ENCODE assay signal across 11 mouse cellular contexts in genomic region chr11:118142547-118143165, GRCm38 (mm10). TPM values are rescaled to one million over a fixed set of nuclear protein-coding genes. Genes with fewer than 3 reads are reported as not detected.
DNase-seq lines count a peak whose midpoint lies in the region; ATAC-seq and TF ChIP-seq lines count a peak whose summit lies in the region.
"Had no signal": no experiment of that assay in that cellular context is flagged by ENCODE, and none has a peak within 500 bp of the region (broad histone marks: within the 10 kb centered on the region; RNA-seq: fewer than 3 reads in every experiment).

No protein-coding gene starts in this region.

- no peak for DNase-seq in heart, adult 2 months
- DNase-seq in midbrain, embryonic 14.5 days = peak; percentile 24
- no peak for DNase-seq in gastrocnemius, adult 18-20 months (ENCODE audit: low spot score)
- DNase-seq in cerebellum, postnatal 36 days = no peak
- DNase-seq: kidney, postnatal 25 days; lung, adult 2 months had no signal

- ATAC-seq in heart, embryonic 13.5 days (ENCODE audit: extremely low read depth, insufficient number of reproducible peaks, low FRiP score, low TSS enrichment) = no peak
- no peak for ATAC-seq in forebrain, embryonic 13.5 days
- ATAC-seq in midbrain, embryonic 14.5 days (ENCODE audit: low FRiP score, low TSS enrichment) = no peak
- no peak for ATAC-seq in activated CD4-positive, CD25-positive, alpha-beta regulatory T cell, adult 4 months

- peaks cover 3% of the 10 kb centered on the region; the same call in 1 of the 2 replicates for H3K9me3 ChIP-seq in heart, embryonic 13.5 days
- H3K9me3 ChIP-seq in E14TG2a.4 (ENCODE audit: low read length) = peaks cover 14% of the 10 kb centered on the region
- H3K9me3 ChIP-seq in forebrain, embryonic 13.5 days (replicated peaks) = peaks cover 7% of the 10 kb centered on the region; the same call in 1 of the 2 replicates
- H3K9me3 ChIP-seq in midbrain, embryonic 14.5 days (ENCODE audit: control insufficient read depth, low read length) = no peaks in the 10 kb centered on the region

- no peak for TF ChIP-seq EP300 in heart, adult 2 months (IDR thresholded peaks at IDR 0.05; ENCODE audit: insufficient read depth, low read depth, low read length)

- H3K79me2 ChIP-seq in heart, adult 2 months (replicated peaks; ENCODE audit: control insufficient read depth, insufficient read depth, low read length) = no peaks in the 10 kb centered on the region

- no peak for TF ChIP-seq POLR2A in heart, adult 2 months (IDR thresholded peaks at IDR 0.05; ENCODE audit: insufficient read depth, low read depth, low read length)

- TF ChIP-seq CTCF in heart, adult 2 months (IDR thresholded peaks at IDR 0.05) = no peak
- TF ChIP-seq CTCF in E14TG2a.4 (conservative IDR thresholded peaks at IDR 0.05; ENCODE audit: low read length) = no peak

- H3K36me3 ChIP-seq in heart, embryonic 13.5 days = no peaks in the 10 kb centered on the region
- no peaks in the 10 kb centered on the region for H3K36me3 ChIP-seq in heart, adult 2 months (ENCODE audit: control insufficient read depth, insufficient read depth, low read length)
- peaks cover 10% of the 10 kb centered on the region; the same call in 1 of the 2 replicates for H3K36me3 ChIP-seq in E14TG2a.4 (ENCODE audit: insufficient read depth, low read length)
- no peaks in the 10 kb centered on the region for H3K36me3 ChIP-seq in forebrain, embryonic 13.5 days (ENCODE audit: poor library complexity, severe bottlenecking)
- no peaks in the 10 kb centered on the region for H3K36me3 ChIP-seq in midbrain, embryonic 14.5 days (ENCODE audit: control insufficient read depth, insufficient read depth, low read length)

- no peak overlapping the region for H3K9ac ChIP-seq in heart, embryonic 13.5 days
- H3K9ac ChIP-seq in heart, adult 2 months (ENCODE audit: low read depth, low read length) = no peak overlapping the region
- peak overlapping the region; percentile 26; the same call in 1 of the 2 replicates for H3K9ac ChIP-seq in forebrain, embryonic 13.5 days
- no peak overlapping the region for H3K9ac ChIP-seq in midbrain, embryonic 14.5 days (replicated peaks; ENCODE audit: low read length)

- H3K27ac ChIP-seq in heart, embryonic 13.5 days (replicated peaks) = 0 out of 2 replicates have a peak overlapping the region, but pooled peaks have one; percentile 20
- H3K27ac ChIP-seq in heart, adult 2 months = no peak overlapping the region; the same call in 1 of the 2 replicates
- peak overlapping the region; percentile 15 for H3K27ac ChIP-seq in forebrain, embryonic 13.5 days
- H3K27ac ChIP-seq in midbrain, embryonic 14.5 days (replicated peaks; ENCODE audit: low read depth, low read length) = peak overlapping the region; percentile 52

- H3K27me3 ChIP-seq in heart, embryonic 13.5 days (replicated peaks) = no peaks in the 10 kb centered on the region
- H3K27me3 ChIP-seq in heart, adult 2 months (ENCODE audit: control insufficient read depth, insufficient read depth, low read length) = no peaks in the 10 kb centered on the region
- H3K27me3 ChIP-seq in E14TG2a.4 (ENCODE audit: insufficient read depth, low read length) = no peaks in the 10 kb centered on the region
- no peaks in the 10 kb centered on the region for H3K27me3 ChIP-seq in forebrain, embryonic 13.5 days
- H3K27me3 ChIP-seq in midbrain, embryonic 14.5 days (ENCODE audit: control insufficient read depth, insufficient read depth, low read length) = no peaks in the 10 kb centered on the region

- intact Hi-C loops in heart, adult 2 months (cut with DNase I) = no loop called here

- H3K4me2 ChIP-seq in heart, embryonic 13.5 days = no peak overlapping the region
- no peak overlapping the region for H3K4me2 ChIP-seq in forebrain, embryonic 13.5 days
- H3K4me2 ChIP-seq in midbrain, embryonic 14.5 days (ENCODE audit: low read length) = no peak overlapping the region

- whole genome bisulfite sequencing in heart, embryonic 13.5 days = 29% methylated on average over 7 of the region's 7 CpGs
- 59% methylated on average over 7 of the region's 7 CpGs for WGBS in heart, adult 2 months
- whole genome bisulfite sequencing in forebrain, embryonic 13.5 days = 5% methylated on average over 7 of the region's 7 CpGs
- WGBS in midbrain, embryonic 14.5 days = 8% methylated on average over 7 of the region's 7 CpGs

- H3K4me3 ChIP-seq in heart, embryonic 13.5 days = no peak overlapping the region
- H3K4me3 ChIP-seq in heart, adult 2 months = no peak overlapping the region
- H3K4me3 ChIP-seq in E14TG2a.4 (replicated peaks; ENCODE audit: low read length) = peak overlapping the region; percentile 24; the same call in 1 of the 2 replicates
- H3K4me3 ChIP-seq in forebrain, embryonic 13.5 days = no peak overlapping the region
- H3K4me3 ChIP-seq in midbrain, embryonic 14.5 days (replicated peaks; ENCODE audit: low read depth, low read length) = no peak overlapping the region

- peaks cover 28% of the 10 kb centered on the region for H3K4me1 ChIP-seq in heart, embryonic 13.5 days
- peaks cover 13% of the 10 kb centered on the region for H3K4me1 ChIP-seq in heart, adult 2 months (ENCODE audit: control insufficient read depth, insufficient read depth, low read length)
- peaks cover 79% of the 10 kb centered on the region for H3K4me1 ChIP-seq in E14TG2a.4 (replicated peaks; ENCODE audit: low read depth, low read length)
- peaks cover 8% of the 10 kb centered on the region; the same call in 1 of the 2 replicates for H3K4me1 ChIP-seq in forebrain, embryonic 13.5 days
- H3K4me1 ChIP-seq in midbrain, embryonic 14.5 days (ENCODE audit: control insufficient read depth, insufficient read depth, low read length) = peaks cover 8% of the 10 kb centered on the region; the same call in 1 of the 2 replicates

RNA-seq across cellular contexts. Expression of gene Dnah17, which starts 12.2 kb away (rescaled TPM):
- polyA plus RNA-seq in heart, embryonic 13.5 days (2015; fragmentation: Nextera tagmentation; extraction: Ambion mirVana) = 0.05 and 0.10 TPM in 2 replicates
- total RNA-seq in heart, adult 2 months (2021) = under 1 TPM; 0.11 to 0.26 TPM
- polyA plus RNA-seq in heart, adult 2 months (2012; rRNA removed) = 0.03 and 0.08 TPM in 2 replicates
- polyA plus RNA-seq in forebrain, embryonic 13.5 days (2015; fragmentation: Nextera tagmentation; extraction: Ambion mirVana) = 0.27 and 0.29 TPM in 2 replicates
- polyA plus RNA-seq in midbrain, embryonic 14.5 days (2014; fragmentation: Nextera tagmentation; extraction: Ambion mirVana) = 0.20 and 0.30 TPM in 2 replicates
- polyA plus RNA-seq in activated CD4-positive, CD25-positive, alpha-beta regulatory T cell, adult 4 months (2017; shearing (Covaris generic)) = under 1 TPM; 0.28 to 0.46 TPM
- total RNA-seq in gastrocnemius, adult 18-20 months (2021) = under 1 TPM; 0.09 to 0.11 TPM
- total RNA-seq: common myeloid progenitor, adult 5-6 weeks had no signal
